Mouse (Mus musculus): ENCODE measurements at regions not wholly inside any gene's neighbourhood (a gene's known extent, or its start where the extent isn't known, plus 50 kb on each side); places are given as distances from the start of the nearest gene placed in this dataset.

DNA sequence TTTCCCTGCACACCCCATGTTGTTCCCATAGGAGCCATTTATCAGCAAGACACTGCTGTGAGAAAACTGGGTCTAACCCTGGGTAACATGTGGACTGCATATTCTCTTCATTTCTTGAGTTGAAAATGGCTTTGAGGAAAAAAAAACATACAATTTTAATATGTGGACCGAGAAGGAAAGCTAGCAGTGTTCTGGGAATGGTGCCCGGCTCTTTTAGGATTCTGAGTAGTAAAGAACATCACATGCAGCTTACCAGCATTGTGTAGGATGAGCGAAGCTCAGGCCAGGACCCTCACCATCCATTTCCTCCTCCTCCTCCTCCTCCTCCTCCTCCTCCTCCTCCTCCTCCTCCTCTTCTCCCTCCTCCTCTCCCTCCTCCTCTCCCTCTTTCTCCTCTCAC is 133.5 kb upstream of the Stmnd1 start:
- TF ChIP-seq CTCF (IDR thresholded peaks at IDR 0.05; ENCODE audit: low read depth, low read length) = no peak
- no peak for TF ChIP-seq POLR2A (IDR thresholded peaks at IDR 0.05; ENCODE audit: insufficient read depth, low read length)

Data from ES-Bruce4 (cell line).